Mouse (Mus musculus) lung, postnatal 0 days (tissue): Measurements from ENCODE around the gene Mark2.

Experiments used
- CTCF ChIP-seq: IDR thresholded peaks from 2 replicates; pipeline ENCODE4 v1.5.1; 2016; ENCODE audit warnings: antibody characterized with exemption, mild to moderate bottlenecking
- EP300 ChIP-seq: IDR thresholded peaks from 2 replicates; pipeline ENCODE4 v1.6.1; 2016; ENCODE audit warnings: antibody characterized with exemption, mild to moderate bottlenecking, control low read depth

- TF ChIP-seq CTCF (no peak), EP300 (no peak)
Observed at GRCm38 (mm10) chr19:7335656-7336055, 6.0 kb downstream of the Mark2 start.
